ENCODE assay signal across 8 mouse cellular contexts in the genomic region with DNA sequence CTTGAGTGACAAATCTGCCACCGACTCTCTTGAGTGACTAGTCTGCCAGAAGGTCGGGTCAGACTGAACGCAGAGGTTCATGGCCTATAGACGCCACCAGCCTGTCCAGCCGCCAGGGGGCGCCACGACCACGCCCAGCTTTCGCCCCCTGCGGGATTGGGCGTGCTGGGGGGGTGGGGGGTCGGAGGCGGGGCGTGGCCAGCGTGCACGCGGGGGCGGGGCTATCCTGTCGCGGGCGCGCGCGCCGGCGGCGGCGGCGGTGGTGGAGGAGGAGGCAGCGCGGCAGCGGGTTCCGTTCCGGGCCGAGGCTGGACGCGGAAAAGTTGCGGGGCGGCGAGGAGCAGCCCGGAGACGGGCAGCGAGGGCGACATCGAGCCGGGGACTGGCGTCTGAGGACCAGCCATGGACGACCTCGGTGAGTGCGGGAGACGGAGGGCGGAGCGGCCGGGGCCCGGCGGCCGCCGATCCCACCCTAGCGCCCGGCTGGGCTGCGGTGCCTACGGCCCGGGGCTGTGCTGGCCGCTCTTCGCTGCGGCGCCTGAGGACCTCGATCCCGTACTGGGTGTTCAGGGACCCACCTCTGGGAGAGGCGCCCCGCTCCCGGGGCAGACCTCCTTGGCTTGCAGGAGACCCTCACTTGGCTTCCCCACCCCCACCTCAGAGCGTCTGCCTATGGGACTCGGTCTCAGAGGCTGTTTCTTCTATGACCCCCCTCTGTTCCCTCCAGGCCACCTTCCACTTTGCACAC. TPM values are rescaled to one million over a fixed set of nuclear protein-coding genes. Genes with fewer than 3 reads are reported as not detected.
DNase-seq lines count a peak whose midpoint lies in the region; ATAC-seq and TF ChIP-seq lines count a peak whose summit lies in the region.

Gene Pxn (plus strand): TSS at position 223 of the 748 bp plus-strand sequence.

- TF ChIP-seq CTCF in midbrain, postnatal 0 days (IDR thresholded peaks at IDR 0.05): peak; percentile 88

- H3K27me3 ChIP-seq in heart, embryonic 11.5 days (ENCODE audit: control insufficient read depth, insufficient read depth, low read length): no peaks in the 10 kb centered on the region
- H3K27me3 ChIP-seq in kidney, embryonic 15.5 days: no peaks in the 10 kb centered on the region
- H3K27me3 ChIP-seq in limb, embryonic 15.5 days: no peaks in the 10 kb centered on the region
- no peaks in the 10 kb centered on the region for H3K27me3 ChIP-seq in midbrain, postnatal 0 days (ENCODE audit: insufficient read depth, low read length)

- peaks cover 26% of the 10 kb centered on the region for H3K4me1 ChIP-seq in heart, embryonic 11.5 days (ENCODE audit: control insufficient read depth, insufficient read depth, low read length)
- peaks cover 41% of the 10 kb centered on the region for H3K4me1 ChIP-seq in kidney, embryonic 15.5 days
- H3K4me1 ChIP-seq in limb, embryonic 15.5 days: peaks cover 40% of the 10 kb centered on the region
- H3K4me1 ChIP-seq in midbrain, postnatal 0 days (ENCODE audit: insufficient read depth, low read length): peaks cover 20% of the 10 kb centered on the region

- DNase-seq in B cell, adult 2 months: peak; percentile 98 to 99
- peak; percentile 92 for DNase-seq in brain, adult 2 months (ENCODE audit: low read depth, low spot score)
- peak; percentile 85 for DNase-seq in midbrain, postnatal 0 days (ENCODE audit: low spot score)
- peak; percentile 92 to 95 for DNase-seq in spleen, postnatal 10 days (ENCODE audit: low spot score in 2 of 2)

- ATAC-seq in erythroblast, adult 5-6 weeks (replicated peaks; ENCODE audit: low FRiP score, poor library complexity, severe bottlenecking): peak; percentile 88
- ATAC-seq in heart, embryonic 11.5 days (replicated peaks; ENCODE audit: insufficient number of reproducible peaks, low FRiP score, low TSS enrichment): peak; percentile 81
- peak; percentile 76 for ATAC-seq in kidney, embryonic 15.5 days (replicated peaks; ENCODE audit: low FRiP score)
- peak; percentile 81 for ATAC-seq in limb, embryonic 15.5 days (ENCODE audit: insufficient number of reproducible peaks, low FRiP score, low TSS enrichment, low read depth)
- peak; percentile 69 for ATAC-seq in midbrain, postnatal 0 days (ENCODE audit: low FRiP score)

- H3K4me2 ChIP-seq in heart, embryonic 11.5 days: peak within 1 kb of the TSS; percentile 96
- peak within 1 kb of the TSS; percentile 83 for H3K4me2 ChIP-seq in kidney, embryonic 15.5 days
- H3K4me2 ChIP-seq in limb, embryonic 15.5 days: peak within 1 kb of the TSS; percentile 75
- peak within 1 kb of the TSS; percentile 96 for H3K4me2 ChIP-seq in midbrain, postnatal 0 days (ENCODE audit: low read depth, low read length, poor library complexity, severe bottlenecking)

- H3K4me3 ChIP-seq in heart, embryonic 11.5 days (ENCODE audit: low read depth, low read length): peak within 1 kb of the TSS; percentile 90
- H3K4me3 ChIP-seq in kidney, embryonic 15.5 days (replicated peaks): peak within 1 kb of the TSS; percentile 96
- peak within 1 kb of the TSS; percentile 91 for H3K4me3 ChIP-seq in limb, embryonic 15.5 days
- peak within 1 kb of the TSS; percentile 89 for H3K4me3 ChIP-seq in midbrain, postnatal 0 days (ENCODE audit: low read depth, low read length)

- peak within 1 kb of the TSS; percentile 57 for H3K27ac ChIP-seq in heart, embryonic 11.5 days (ENCODE audit: low read depth, low read length)
- peak within 1 kb of the TSS; percentile 89 for H3K27ac ChIP-seq in kidney, embryonic 15.5 days
- peak within 1 kb of the TSS; percentile 80 for H3K27ac ChIP-seq in limb, embryonic 15.5 days
- H3K27ac ChIP-seq in midbrain, postnatal 0 days (ENCODE audit: low read depth, low read length): no peak within 1 kb of the TSS

- no peaks in the 10 kb centered on the region for H3K36me3 ChIP-seq in heart, embryonic 11.5 days (ENCODE audit: control insufficient read depth, insufficient read depth, low read length)
- H3K36me3 ChIP-seq in kidney, embryonic 15.5 days: no peaks in the 10 kb centered on the region
- no peaks in the 10 kb centered on the region for H3K36me3 ChIP-seq in limb, embryonic 15.5 days
- no peaks in the 10 kb centered on the region for H3K36me3 ChIP-seq in midbrain, postnatal 0 days (ENCODE audit: insufficient read depth, low read length)

- WGBS in heart, embryonic 11.5 days (ENCODE audit: insufficient replicate concordance): under 1% methylated on average over 73 of the region's 74 CpGs
- WGBS in kidney, embryonic 15.5 days: under 1% methylated on average over 62 of the region's 74 CpGs
- under 1% methylated on average over 51 of the region's 74 CpGs for WGBS in limb, embryonic 15.5 days
- 1% methylated on average over 18 of the region's 74 CpGs for WGBS in midbrain, postnatal 0 days

- H3K9ac ChIP-seq in heart, embryonic 11.5 days (ENCODE audit: low read depth, low read length): peak within 1 kb of the TSS; percentile 92
- H3K9ac ChIP-seq in kidney, embryonic 15.5 days: peak within 1 kb of the TSS; percentile 93
- peak within 1 kb of the TSS; percentile 90 for H3K9ac ChIP-seq in limb, embryonic 15.5 days
- H3K9ac ChIP-seq in midbrain, postnatal 0 days (replicated peaks; ENCODE audit: low read length, poor library complexity, severe bottlenecking): peak within 1 kb of the TSS; percentile 72

- no peaks in the 10 kb centered on the region for H3K9me3 ChIP-seq in heart, embryonic 11.5 days (replicated peaks; ENCODE audit: control insufficient read depth, low read length)
- H3K9me3 ChIP-seq in kidney, embryonic 15.5 days (replicated peaks): no peaks in the 10 kb centered on the region
- H3K9me3 ChIP-seq in limb, embryonic 15.5 days: no peaks in the 10 kb centered on the region
- H3K9me3 ChIP-seq in midbrain, postnatal 0 days (ENCODE audit: low read length): no peaks in the 10 kb centered on the region

RNA-seq across cellular contexts. Expression of gene Pxn, which starts in this region (rescaled TPM):
- 18.8 and 38.5 TPM in 2 replicates for total RNA-seq in erythroblast, adult 5-6 weeks (2015; ENCODE audit: low replicate concordance)
- total RNA-seq in erythroblast, adult 5-6 weeks (2017; ENCODE audit: low replicate concordance): 14.8 and 57.5 TPM in 2 replicates
- polyA plus RNA-seq in heart, embryonic 11.5 days (2014; fragmentation: Nextera tagmentation; extraction: Ambion mirVana): 11.7 and 14.4 TPM in 2 replicates
- polyA plus RNA-seq in kidney, embryonic 15.5 days (2015; fragmentation: Nextera tagmentation; extraction: Ambion mirVana): 51.7 and 56.1 TPM in 2 replicates
- polyA plus RNA-seq in limb, embryonic 15.5 days (2015; fragmentation: Nextera tagmentation; extraction: Ambion mirVana): 52.6 and 55.7 TPM in 2 replicates
- 34.6 and 39.4 TPM in 2 replicates for total RNA-seq in midbrain, postnatal 0 days (2014; rRNA removed)
- polyA plus RNA-seq in midbrain, postnatal 0 days (2015; fragmentation: Nextera tagmentation; extraction: Ambion mirVana): 15.3 and 15.9 TPM in 2 replicates
